Mouse (Mus musculus) kidney, adult 18-20 months (tissue): ENCODE results near the gene Prkcsh.

ENCODE experiments used
- DNase-seq: peaks from one replicate; pipeline ENCODE4 v3.0.0; 2021

The Prkcsh gene

DNA sequence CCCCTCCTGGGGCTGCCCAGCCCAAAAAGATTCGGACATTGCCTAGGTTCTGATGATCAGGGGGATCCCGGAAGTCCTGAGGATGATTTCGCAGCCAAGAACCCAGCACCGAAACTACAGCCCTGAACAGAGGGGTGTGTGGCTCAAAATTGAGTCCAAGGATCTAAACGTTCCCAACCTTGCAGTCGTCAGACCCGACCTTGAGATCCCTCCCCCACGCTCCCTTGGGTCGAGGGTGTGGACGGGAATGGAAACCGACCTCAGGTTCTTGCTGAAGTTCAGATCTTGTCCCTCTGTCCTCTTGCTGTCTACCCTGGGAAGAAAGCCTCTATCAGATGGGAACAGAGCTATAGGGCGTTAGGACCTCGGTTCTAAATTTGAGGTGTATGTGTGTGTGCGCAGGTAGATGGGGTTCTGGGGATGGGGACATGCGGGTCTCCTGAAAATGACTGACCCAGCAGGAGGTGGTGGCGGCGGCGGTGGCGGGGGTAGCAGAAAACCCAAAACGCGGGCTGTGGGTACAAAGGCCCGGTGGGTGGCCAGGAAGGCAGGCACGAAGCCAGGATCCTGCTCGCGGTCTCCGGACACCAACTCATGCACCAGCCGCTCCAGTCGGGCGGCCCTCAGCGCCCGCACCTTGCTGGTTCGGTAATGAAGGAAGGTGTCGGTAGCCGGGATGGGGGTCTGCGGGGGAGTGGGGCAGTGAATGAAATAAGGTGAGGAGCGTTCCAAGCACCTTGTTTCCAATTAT is 14.8 kb upstream of the Prkcsh start:
- DNase-seq: peak; percentile 20

DNA sequence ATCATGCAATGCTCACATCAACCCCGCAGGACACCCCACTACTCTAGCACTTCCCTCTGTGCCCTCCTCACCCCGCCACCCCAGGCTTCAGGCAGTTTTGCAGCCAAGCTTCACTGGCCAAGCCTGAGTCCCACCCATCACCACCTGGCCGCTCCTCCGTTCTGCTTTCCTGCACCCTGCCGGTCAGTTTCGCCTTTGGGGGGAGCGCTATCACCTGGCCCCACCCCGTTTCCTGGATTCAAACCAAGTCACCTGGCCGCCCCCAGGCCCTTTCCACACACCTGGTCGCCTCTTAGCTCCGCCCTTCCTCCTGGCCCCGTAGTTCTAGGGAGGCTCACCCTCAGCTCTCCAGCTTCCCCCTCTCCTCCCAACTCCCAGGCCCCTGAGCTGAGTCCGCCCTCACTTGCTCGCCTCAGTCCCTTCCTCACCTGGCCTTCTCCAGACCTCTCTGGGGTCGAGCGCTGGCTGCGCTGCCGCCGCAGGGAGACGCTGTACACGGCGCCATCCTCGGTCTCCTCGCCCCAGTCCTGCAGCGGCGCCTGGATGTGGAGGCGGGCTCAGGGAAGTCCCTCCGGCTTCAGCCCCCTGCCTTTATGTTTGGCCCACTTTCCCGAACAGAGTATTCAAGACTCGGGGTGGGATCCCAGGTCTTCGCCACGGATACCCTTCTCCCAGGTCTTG is 14.0 kb upstream of the Prkcsh start:
- DNase-seq: peak; percentile 79

DNA sequence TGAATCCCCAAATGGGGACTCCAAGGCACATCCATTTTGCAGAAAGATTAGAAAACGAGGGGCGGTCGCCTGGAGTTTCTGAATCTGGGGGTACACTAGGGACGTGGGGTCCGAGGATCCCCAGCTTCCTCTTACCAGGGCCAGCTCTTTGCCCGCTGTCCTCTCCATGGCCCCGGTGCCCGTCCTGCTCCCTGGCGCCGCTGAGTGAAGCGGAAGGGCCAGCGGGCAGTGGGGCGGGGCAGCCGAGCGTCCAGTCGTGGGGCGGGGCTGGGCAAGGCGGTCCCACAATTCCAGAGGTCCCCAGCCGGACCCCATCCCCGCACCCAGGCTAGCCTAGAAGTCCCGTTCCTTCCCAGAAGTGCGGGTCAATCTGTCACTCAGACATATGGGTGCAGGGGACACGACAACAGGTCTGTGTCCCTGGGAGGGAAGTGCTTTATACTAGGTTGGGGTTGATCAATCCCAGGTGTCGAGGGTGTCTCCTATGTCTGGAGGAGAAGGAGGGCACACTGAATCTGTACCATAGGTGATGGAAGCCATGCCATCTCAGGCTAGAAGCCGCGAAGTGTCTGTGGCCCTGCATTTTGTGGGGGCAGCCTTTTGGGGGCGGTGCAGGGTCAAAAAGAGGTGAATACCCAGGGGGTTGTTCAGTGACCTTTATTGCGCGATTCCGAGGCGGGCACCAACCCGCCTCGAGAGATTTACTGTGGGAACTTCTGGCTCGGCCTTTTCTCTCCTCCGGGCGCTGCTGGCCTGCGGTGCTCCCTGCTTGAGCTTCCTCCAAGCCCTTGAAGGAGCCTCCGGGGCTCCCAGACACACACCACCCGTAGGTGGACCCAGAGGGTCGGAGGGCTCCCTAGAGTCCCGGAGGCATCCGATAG is 13.1 kb upstream of the Prkcsh start, which contains the start of gene Rgl3:
TSS of gene Rgl3 (minus strand) at position 217 of the 881 bp plus-strand sequence.
- peak; percentile 87 for DNase-seq

DNA sequence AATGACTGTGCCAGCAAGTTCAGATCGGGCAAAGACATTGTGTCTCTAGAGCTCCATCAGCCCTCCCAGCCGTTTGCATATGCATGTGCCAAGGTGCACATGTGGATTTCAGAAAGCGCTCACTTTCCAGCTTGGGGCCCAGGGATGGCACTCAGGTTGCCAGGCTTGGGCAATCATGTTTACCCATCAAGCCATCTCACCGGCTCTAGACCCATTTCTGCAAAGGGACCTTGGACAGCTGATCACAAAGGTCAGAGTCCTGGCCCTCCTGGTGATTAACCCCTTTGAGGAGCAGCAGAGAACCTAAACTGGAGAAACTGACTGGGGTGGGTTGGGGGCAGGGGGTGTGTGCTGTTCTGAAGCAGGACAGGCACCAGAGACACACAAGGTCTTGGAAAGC is 10.4 kb upstream of the Prkcsh start:
- DNase-seq: no peak

DNA sequence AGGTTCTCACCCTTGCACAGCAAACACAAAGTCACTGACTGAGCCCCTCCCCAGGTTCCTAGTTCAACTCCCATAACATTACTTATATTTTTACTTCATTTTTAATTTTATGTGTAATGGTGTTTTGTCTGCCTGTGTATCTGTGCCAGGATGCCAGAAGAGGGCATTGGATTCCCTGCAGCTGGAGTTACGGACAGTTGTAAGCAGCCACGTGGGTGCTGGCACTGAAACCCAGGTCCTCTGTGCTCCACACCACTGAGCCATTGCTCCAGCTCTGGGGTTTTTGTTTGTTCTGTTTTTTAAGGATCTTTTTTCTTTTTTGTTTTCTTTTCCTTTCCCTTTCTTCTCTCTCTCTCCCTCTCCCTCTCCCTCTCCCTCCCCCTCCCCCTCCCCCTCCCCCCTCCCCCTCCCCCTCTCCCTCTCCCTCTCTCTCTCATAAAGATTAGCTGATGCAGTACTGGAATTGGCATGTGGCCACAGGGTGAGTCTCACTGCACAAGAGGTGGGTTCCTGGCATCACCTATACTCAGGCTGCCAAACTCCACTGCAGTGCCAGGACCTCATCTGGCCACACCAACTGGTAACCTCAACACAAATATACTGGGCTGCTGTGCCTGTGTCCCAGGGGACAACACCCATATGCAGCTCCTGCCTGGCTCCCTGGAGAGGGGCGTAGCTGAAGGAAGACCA is 6.3 kb upstream of the Prkcsh start:
- DNase-seq: no peak

DNA sequence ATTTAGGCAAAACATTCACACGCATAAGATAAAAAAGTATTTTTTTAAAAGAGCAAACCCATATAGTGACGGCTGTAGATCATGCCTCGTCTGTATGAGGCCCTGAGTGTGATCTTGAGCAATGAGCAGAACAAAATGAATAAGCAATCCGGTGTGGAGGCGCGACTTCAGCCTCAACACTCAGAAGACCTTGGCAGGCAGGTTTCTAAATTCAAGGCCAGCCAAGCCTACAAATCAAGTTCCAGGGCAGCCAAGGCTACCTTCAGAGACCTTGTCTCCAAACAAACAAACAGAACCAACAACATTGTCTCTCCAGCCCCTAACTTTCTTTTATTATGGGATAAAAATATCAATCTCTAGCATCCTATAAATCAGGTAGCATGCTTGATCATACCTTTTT is 2.3 kb upstream of the Prkcsh start:
- no peak for DNase-seq

DNA sequence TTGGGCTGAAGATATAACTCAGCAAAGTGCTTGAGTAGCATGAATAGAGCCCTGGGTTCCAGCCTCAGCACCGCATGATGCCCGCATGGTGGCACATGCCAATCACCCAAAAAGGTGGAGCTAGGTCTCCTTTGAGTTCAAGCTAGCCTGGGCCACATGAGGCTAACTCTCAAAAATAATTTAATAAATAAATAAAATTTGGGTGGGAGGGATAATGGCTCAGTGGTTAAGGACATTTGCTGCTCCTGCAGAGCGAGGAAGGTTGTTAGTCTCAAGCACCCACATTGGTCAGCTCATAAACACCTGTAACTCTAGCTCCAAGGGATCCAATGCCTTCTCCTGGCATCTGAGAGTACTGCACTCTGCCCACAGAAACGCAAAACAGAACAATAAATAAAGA is 973 bp upstream of the Prkcsh start:
- no peak for DNase-seq

DNA sequence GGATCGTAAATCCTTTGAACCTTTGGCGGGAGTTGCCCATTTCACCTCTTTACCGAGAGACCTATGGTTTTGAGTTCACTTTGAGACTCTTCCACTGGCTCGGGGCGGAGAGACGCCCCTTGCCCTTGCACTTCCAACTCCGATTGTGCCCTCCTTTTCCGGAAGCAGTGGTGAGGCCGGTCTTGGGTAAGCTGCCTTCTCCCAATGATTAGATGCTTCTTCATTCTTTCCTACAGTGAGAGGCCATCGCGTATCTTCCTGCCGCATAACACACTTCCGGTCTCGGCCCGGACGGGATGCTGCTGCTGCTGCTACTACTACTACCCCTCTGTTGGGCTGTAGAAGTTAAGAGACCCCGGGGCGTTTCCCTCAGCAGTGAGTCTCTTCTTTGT is 553 bp downstream of the Prkcsh start:
- no peak for DNase-seq

DNA sequence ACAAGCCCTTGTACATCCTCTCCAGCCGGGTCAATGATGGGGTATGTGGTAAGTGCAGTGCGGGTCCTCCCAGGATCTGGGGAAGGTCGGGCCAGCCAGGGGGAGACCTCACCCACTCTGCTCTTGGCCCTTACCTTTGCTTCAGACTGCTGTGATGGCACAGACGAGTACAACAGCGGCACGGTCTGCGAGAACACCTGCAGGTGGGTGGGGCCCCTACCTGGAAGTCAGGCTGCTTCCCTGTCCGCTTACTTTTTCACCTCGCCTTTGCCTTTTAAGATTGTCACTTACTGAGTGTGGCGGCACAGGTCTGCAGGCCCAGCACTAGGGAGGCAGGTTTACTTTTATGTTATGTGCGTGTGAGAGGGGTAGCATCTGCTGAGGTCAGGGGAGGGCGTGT is 1.9 kb downstream of the Prkcsh start:
- DNase-seq: no peak

DNA sequence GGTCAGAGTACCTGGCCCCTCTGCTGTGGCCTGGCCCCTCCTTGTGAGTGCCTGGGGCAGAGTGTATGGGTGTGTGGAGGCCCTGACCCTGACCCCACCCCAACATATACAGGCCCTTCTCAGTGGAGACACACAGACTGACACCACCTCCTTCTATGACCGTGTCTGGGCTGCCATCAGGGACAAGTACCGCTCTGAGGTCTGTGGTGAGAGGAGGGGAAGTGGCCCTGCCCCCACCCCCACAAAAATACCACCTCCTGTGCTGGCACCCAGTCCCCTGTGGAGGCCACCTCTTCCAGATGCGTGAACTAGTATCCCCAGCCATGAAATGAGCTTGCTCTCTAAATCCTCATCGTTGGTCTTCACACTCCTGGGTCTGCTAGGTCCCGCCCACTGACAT is 8.4 kb downstream of the Prkcsh start:
- no peak for DNase-seq

DNA sequence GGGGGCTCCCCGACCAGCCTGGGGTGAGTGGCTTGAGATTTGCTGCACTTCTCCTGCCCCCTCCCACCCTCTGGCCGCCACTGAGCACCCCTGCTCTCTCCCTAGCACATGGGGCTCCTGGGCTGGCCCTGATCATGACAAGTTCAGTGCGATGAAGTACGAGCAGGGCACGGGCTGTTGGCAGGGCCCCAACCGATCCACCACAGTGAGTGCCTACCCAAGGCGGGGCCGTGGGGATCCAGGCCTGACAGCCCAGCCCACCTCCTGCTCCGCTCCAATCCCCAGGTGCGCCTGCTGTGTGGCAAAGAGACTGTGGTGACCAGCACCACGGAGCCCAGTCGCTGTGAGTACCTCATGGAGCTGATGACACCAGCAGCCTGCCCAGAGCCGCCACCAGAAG is 10.1 kb downstream of the Prkcsh start:
- no peak for DNase-seq

DNA sequence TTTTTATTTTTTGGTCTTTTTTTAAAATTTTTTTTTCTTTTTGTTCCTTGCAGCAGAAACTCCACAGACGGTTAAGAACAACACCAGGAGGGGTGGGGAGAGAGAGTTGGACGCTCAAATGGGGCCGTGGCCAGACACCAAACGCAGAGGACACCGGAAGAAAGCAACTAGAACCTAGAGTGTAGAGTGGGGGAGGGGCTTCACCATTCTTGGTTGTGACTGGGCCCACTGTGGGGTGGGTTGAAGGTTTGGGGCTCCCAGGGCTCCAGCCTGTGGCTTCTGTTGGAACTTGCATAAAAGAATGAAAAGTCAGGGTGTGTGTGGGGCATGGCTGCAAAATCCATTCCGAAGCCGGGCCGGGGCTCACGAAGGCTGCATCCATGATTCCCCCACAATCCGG is 13.6 kb downstream of the Prkcsh start:
- DNase-seq: no peak

DNA sequence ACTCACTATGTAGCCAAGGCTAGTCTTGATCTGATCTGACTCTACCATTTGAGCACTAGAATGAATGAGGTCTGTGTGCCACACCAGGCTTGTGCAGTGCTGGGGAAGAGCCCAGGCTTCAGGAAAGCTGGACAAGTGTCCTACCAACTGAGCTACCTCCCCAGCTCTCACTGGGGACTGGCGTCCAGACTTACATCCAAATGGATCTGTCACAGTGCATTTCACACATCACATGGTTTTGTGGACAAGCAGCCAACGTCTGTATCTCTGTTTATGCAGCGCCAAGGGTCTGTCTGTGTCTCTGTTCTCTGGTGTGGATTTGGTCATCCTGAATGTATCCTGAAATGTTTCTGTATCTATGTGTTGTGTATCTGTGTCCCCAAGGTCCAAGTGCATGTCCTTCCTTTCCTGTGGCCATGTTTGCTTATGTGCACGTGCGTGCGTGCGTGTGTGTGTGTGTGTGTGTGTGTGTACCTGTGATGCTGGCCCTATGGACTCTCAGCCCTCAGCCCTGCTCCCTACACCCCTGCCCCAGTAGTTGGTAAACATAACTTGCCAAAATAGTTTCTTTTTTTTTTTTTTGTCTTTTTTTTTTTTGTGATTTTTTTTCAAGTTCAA is 14.7 kb downstream of the Prkcsh start:
- DNase-seq: no peak

DNA sequence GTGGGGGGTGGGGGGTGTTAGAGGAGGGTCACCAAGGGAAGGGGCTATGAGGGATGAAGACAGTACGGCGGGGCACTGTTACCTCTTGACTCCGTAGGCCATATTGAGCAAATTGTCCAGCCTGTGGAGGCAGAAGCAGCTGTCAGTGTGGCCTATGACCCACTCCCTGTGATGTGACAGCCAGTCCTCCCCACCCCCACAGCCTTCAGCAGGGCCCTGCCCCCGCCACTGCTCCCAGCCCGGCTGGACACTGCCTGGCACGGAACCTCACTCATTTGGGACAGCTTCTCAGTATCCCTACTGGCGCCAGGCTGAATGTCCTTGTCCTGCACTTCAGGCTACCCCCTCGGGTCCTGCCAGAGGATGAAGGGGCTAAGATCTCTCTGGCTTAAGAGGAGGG is 22.0 kb downstream of the Prkcsh start:
- no peak for DNase-seq

DNA sequence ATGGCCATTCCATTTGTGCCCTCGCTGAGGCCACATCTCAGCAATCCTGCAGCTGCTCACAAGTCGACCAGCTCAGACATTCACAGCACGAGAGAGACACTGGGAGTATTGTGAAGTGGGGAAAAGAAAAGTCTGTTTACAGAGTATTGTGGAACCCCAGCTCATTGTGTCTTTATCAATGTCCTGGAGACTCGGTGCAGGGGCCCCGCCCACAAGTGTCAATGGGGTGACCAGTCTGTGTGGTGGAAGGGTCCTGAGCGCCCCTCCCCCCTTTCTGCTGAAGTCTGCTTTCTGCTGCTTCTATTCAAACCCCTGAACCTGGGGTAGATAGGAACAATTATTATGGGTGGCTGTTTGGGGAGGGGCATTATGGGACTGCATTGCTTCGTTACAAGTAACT is 25.9 kb downstream of the Prkcsh start:
- DNase-seq: no peak

DNA sequence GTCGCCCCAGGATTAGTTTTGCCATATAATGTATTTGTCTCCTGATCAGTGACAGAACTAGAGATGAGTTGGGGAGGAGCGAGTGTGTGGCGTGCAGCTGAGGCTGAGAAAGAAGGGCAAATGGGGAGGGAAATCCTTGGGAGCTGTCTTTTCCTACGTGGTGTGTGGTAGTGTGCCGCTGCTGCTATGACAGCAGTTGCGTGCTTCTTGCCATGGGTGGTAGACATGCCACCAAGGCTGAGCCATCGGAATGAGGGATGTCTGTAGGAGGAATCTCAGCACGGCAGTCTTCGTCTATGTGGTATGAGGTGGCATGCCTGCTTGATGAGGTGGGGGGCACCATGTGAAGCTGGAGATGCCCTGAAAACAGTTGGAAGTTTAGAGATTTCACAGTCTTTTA is 27.8 kb downstream of the Prkcsh start:
- no peak for DNase-seq

DNA sequence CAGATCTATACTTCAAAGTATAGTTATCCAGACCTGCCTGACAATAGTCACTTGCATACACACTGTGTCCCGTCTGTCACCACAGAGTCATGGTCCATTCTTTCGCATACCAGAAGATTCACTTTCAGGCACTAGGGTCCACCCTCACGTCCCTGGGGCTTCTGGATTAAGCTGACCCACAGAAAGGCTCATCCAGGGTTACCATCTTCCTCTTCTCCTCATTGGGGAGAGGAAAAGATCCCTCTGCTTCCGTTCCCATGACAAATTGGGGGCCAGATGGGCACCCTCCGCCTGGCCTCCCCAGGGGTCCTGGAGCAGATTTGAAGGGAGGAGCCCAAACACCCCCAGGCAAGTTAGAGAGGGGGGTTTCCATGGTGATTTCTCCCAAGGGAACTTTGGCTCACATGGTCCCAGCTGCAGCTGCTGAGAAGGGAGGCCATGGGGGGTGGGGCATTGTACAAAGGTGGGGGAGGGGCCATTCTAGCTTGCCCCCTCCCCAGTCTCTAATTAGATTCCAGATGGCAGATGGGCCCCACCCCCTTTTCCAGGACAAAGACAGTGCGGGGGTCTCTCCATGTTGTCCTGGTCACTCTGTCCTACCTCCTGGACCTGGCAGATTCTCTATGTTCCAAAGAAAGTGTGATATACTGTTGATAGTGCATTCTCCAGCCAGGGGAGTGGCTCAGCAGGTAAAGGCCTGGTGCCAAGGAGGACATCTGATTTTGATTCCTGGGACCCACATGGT is 32.9 kb downstream of the Prkcsh start:
- no peak for DNase-seq

DNA sequence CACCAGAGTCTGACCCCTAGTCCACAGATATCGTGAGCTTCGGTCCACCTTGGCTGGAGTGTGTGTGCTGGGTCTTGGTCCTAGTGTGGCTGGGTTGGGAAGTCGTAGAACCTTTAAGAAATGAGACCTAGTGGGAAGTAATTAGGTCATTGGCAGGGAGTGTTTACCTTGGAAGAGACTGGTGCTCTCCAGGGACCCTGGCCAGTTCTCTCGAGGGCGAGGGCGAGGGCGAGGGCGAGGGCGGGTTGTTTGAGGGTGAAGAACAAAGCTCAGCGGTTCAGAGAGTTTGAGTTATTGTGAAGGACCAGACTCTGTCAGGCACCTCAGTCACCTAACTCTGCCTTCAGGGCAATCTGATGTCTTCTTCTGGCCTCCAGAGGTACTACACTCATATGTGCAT is 35.2 kb downstream of the Prkcsh start:
- no peak for DNase-seq

DNA sequence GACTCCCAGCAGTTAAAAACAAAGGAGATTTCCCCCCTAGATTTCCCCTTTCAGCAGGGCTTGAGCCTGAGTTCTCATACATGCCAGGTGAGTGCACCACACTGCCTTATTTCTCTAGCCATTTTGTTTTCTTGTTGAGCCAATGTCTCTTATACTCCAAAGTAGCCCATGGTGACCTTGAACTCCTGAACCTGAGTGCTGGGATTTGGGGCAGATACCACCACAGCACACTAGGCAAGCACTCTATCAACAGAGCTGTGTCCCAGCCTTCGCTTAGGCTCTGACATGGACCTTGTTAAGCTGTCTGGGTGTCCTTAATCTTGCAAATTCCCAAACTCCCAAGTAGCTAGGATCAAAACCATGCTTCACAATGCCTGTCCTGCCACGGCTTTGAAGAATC is 39.2 kb downstream of the Prkcsh start:
- DNase-seq: no peak

DNA sequence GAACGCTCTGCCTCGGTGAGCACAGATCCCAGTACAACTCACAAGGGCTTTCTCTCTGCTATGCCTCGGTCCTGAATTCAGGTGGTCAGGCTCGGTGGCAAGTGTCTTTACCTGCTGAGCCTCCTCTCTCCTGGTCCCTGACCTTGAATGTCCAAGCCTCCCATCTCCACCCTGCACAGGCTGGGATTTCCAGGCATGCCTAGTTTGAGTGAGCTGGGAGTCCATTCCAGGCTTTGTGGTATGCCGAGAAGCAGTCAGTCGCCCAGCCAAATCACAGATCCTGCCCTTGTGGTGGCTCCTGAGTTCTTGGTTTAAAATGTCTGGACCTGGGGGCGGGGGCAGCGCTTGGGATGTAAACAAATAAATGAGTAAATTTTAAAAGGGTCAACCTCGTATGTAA is 44.7 kb downstream of the Prkcsh start:
- no peak for DNase-seq

DNA sequence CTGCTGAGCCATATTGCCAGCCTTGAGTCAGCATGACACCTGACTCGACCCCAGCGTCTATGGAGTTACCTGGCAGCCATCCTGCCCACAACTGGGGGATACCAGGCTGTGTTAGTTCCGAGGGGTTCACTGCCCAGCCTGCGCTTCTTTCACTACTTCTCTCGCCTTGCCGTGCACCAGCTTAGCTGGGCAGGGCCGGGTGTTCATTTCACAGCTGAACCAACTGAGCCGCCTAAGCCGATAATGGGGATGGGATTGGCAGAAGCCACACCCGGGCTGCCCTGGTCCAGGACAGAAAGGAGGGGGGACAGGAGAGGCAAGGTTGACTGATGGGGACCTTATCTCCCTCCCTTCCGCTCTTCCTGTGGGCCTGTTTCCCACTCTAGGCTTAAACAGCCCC is 46.7 kb downstream of the Prkcsh start:
- DNase-seq: no peak

DNA sequence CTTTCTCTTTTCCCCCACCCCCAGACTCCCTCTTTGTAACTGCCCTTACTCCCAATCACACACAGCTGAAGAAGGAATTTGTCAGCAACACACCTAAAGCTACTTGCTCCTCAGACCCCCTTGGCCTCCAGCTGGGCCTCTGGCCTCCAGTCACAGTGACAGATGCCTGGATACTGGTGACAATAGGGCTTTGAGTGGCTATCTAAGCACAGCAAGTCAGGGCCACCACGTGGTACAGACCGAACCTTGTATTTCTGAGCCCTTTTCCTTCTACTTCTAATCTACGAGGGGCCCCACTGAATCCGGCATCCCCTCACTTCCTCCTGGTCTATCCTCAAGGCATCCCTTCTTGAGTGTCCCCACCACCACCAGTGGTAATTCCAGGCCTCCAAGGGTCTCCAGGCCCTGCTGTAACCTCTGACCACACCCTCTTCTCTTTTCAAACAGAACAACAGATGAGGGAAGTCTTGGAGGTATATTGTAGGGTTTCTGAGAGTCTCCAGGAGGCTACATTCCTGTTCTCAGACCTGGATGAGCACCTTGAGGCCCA is 47.2 kb downstream of the Prkcsh start:
- no peak for DNase-seq
